Mouse (Mus musculus): Measurements from ENCODE around the gene Sebox. TPM values are rescaled to one million over a fixed set of nuclear protein-coding genes. Genes with fewer than 3 reads are reported as not detected.

Gene Sebox
- polyA plus RNA-seq, 1 experiment from 2014 or later, result 0.22 TPM

GRCm38 (mm10) chr11:78499543-78499942, 3.7 kb upstream of the Sebox start:
- no peaks in the 10 kb centered on the region for H3K9me3 ChIP-seq
- H3K27me3 ChIP-seq, result peaks cover 56% of the 10 kb centered on the region
- 44% methylated on average over 16 of the region's 16 CpGs for WGBS
- H3K4me1 ChIP-seq, result peaks cover 16% of the 10 kb centered on the region
- H3K4me3 ChIP-seq, result no peak overlapping the region
- H3K36me3 ChIP-seq, result no peaks in the 10 kb centered on the region
- no peak for ATAC-seq (ENCODE audit: insufficient number of reproducible peaks, low FRiP score, low TSS enrichment, low read depth)
- no peak overlapping the region for H3K27ac ChIP-seq
- H3K9ac ChIP-seq, result no peak overlapping the region
- no peak overlapping the region for H3K4me2 ChIP-seq

- ATAC-seq (ENCODE audit: insufficient number of reproducible peaks, low FRiP score, low TSS enrichment, low read depth), result no peak
- Histone ChIP-seq H3K27ac (no peak overlapping the region), H3K4me1 (peaks cover 16% of the 10 kb centered on the region), H3K4me3 (no peak overlapping the region), H3K4me2 (no peak overlapping the region), H3K9me3 (no peaks in the 10 kb centered on the region), H3K9ac (no peak overlapping the region), H3K27me3 (peaks cover 44% of the 10 kb centered on the region), H3K36me3 (0 out of 2 replicates have a peak, but pooled peaks cover 3% of the 10 kb centered on the region)
- WGBS, result 80% methylated on average over 9 of the region's 9 CpGs
These were observed 2.5 kb upstream of the Sebox start for GRCm38 (mm10) chr11:78500623-78501202.

GRCm38 (mm10) chr11:78501529-78501928, 1.7 kb upstream of the Sebox start:
- no peak overlapping the region for H3K27ac ChIP-seq
- peaks cover 6% of the 10 kb centered on the region for H3K36me3 ChIP-seq
- no peak overlapping the region for H3K9ac ChIP-seq
- 71% methylated on average over 20 of the region's 20 CpGs for WGBS
- no peak for ATAC-seq (ENCODE audit: insufficient number of reproducible peaks, low FRiP score, low TSS enrichment, low read depth)
- H3K4me1 ChIP-seq, result peaks cover 16% of the 10 kb centered on the region
- no peaks in the 10 kb centered on the region for H3K9me3 ChIP-seq
- no peak overlapping the region for H3K4me3 ChIP-seq
- peaks cover 36% of the 10 kb centered on the region for H3K27me3 ChIP-seq
- H3K4me2 ChIP-seq, result no peak overlapping the region

GRCm38 (mm10) chr11:78505430-78505829, 2.2 kb downstream of the Sebox start:
- Histone ChIP-seq H3K36me3 (peaks cover 29% of the 10 kb centered on the region), H3K4me1 (no peaks in the 10 kb centered on the region), H3K9ac (no peak overlapping the region), H3K27ac (no peak overlapping the region), H3K27me3 (peaks cover 10% of the 10 kb centered on the region; the same call in 1 of the 2 replicates), H3K9me3 (no peaks in the 10 kb centered on the region), H3K4me2 (no peak overlapping the region), H3K4me3 (no peak overlapping the region)
- 75% methylated on average over 3 of the region's 3 CpGs for WGBS
- ATAC-seq (ENCODE audit: insufficient number of reproducible peaks, low FRiP score, low TSS enrichment, low read depth), result no peak

- Histone ChIP-seq H3K9me3 (no peaks in the 10 kb centered on the region), H3K4me3 (no peak overlapping the region), H3K27ac (no peak overlapping the region), H3K36me3 (peaks cover 33% of the 10 kb centered on the region), H3K9ac (no peak overlapping the region), H3K4me2 (no peak overlapping the region), H3K4me1 (peaks cover 18% of the 10 kb centered on the region), H3K27me3 (no peaks in the 10 kb centered on the region)
- 81% methylated on average over 5 of the region's 5 CpGs for WGBS
- no peak for ATAC-seq (ENCODE audit: insufficient number of reproducible peaks, low FRiP score, low TSS enrichment, low read depth)
These were observed 5.9 kb downstream of the Sebox start for GRCm38 (mm10) chr11:78509148-78509547.

GRCm38 (mm10) chr11:78512025-78512957, 9.0 kb downstream of the Sebox start, which contains the start of the genes Tmem199 and Poldip2:
TSS of gene Tmem199 (minus strand) at chr11:78512172.
TSS of gene Poldip2 (plus strand) at chr11:78512193.
- Histone ChIP-seq H3K36me3 (peaks cover 47% of the 10 kb centered on the region), H3K9ac (peak within 1 kb of the TSS; percentile 94)
- WGBS, result under 1% methylated on average over 66 of the region's 67 CpGs

GRCm38 (mm10) chr11:78513106-78513790, 10.0 kb downstream of the Sebox start:
- ATAC-seq (ENCODE audit: insufficient number of reproducible peaks, low FRiP score, low TSS enrichment, low read depth), result no peak
- H3K4me3 ChIP-seq, result peak overlapping the region; percentile 96
- H3K27ac ChIP-seq, result no peak overlapping the region
- peaks cover 47% of the 10 kb centered on the region for H3K36me3 ChIP-seq
- H3K4me2 ChIP-seq, result peak overlapping the region; percentile 87
- WGBS, result 71% methylated on average over 3 of the region's 3 CpGs
- H3K9ac ChIP-seq, result peak overlapping the region; percentile 94
- no peaks in the 10 kb centered on the region for H3K9me3 ChIP-seq
- H3K27me3 ChIP-seq, result no peaks in the 10 kb centered on the region
- peaks cover 18% of the 10 kb centered on the region for H3K4me1 ChIP-seq

More at GRCm38 (mm10) chr11:78512025-78512957, 9.0 kb downstream of the Sebox start, which contains the start of the genes Tmem199 and Poldip2:
- peak within 1 kb of the TSS; percentile 96 for H3K4me3 ChIP-seq
- no peaks in the 10 kb centered on the region for H3K27me3 ChIP-seq
- peaks cover 18% of the 10 kb centered on the region for H3K4me1 ChIP-seq
- H3K9me3 ChIP-seq, result no peaks in the 10 kb centered on the region
- ATAC-seq (ENCODE audit: insufficient number of reproducible peaks, low FRiP score, low TSS enrichment, low read depth), result peak; percentile 95
- H3K27ac ChIP-seq, result peak within 1 kb of the TSS; percentile 87
- peak within 1 kb of the TSS; percentile 87 for H3K4me2 ChIP-seq

- no peak overlapping the region for H3K27ac ChIP-seq
- H3K4me1 ChIP-seq, result peaks cover 18% of the 10 kb centered on the region
- H3K36me3 ChIP-seq, result peaks cover 65% of the 10 kb centered on the region
- H3K9ac ChIP-seq, result no peak overlapping the region
- no peaks in the 10 kb centered on the region for H3K9me3 ChIP-seq
- H3K4me2 ChIP-seq, result no peak overlapping the region
- no peaks in the 10 kb centered on the region for H3K27me3 ChIP-seq
- no peak overlapping the region for H3K4me3 ChIP-seq
- WGBS, result 74% methylated on average over 2 of the region's 2 CpGs
- no peak for ATAC-seq (ENCODE audit: insufficient number of reproducible peaks, low FRiP score, low TSS enrichment, low read depth)
These were observed 12.5 kb downstream of the Sebox start for GRCm38 (mm10) chr11:78515549-78516325.

- WGBS, result 94% methylated on average over 10 of the region's 10 CpGs
- no peak for ATAC-seq (ENCODE audit: insufficient number of reproducible peaks, low FRiP score, low TSS enrichment, low read depth)
- no peak overlapping the region for H3K27ac ChIP-seq
These were observed 15.7 kb downstream of the Sebox start for GRCm38 (mm10) chr11:78518931-78519330.

GRCm38 (mm10) chr11:78521880-78522279, 18.6 kb downstream of the Sebox start:
- Histone ChIP-seq H3K9me3 (no peaks in the 10 kb centered on the region), H3K4me3 (no peak overlapping the region), H3K9ac (no peak overlapping the region), H3K4me2 (no peak overlapping the region), H3K27me3 (no peaks in the 10 kb centered on the region), H3K27ac (no peak overlapping the region), H3K36me3 (peaks cover 96% of the 10 kb centered on the region), H3K4me1 (0 out of 2 replicates have a peak, but pooled peaks cover 4% of the 10 kb centered on the region)
- ATAC-seq (ENCODE audit: insufficient number of reproducible peaks, low FRiP score, low TSS enrichment, low read depth), result 0 out of 2 replicates have a peak, but pooled peaks have one; percentile 1
- WGBS, result 88% methylated on average over 3 of the region's 3 CpGs

More at GRCm38 (mm10) chr11:78518931-78519330, 15.7 kb downstream of the Sebox start:
- Histone ChIP-seq H3K36me3 (peaks cover 95% of the 10 kb centered on the region), H3K9ac (no peak overlapping the region), H3K4me3 (no peak overlapping the region), H3K9me3 (no peaks in the 10 kb centered on the region), H3K27me3 (no peaks in the 10 kb centered on the region), H3K4me2 (no peak overlapping the region), H3K4me1 (no peaks in the 10 kb centered on the region)

- Histone ChIP-seq H3K36me3 (peaks cover 100% of the 10 kb centered on the region), H3K4me1 (0 out of 2 replicates have a peak, but pooled peaks cover 4% of the 10 kb centered on the region), H3K9ac (no peak overlapping the region), H3K27me3 (no peaks in the 10 kb centered on the region), H3K27ac (no peak overlapping the region), H3K4me2 (no peak overlapping the region), H3K9me3 (no peaks in the 10 kb centered on the region), H3K4me3 (no peak overlapping the region)
- ATAC-seq (ENCODE audit: insufficient number of reproducible peaks, low FRiP score, low TSS enrichment, low read depth), result no peak
- 96% methylated on average over 1 of the region's 1 CpGs for WGBS
These were observed 19.3 kb downstream of the Sebox start for GRCm38 (mm10) chr11:78522481-78522997.

Data from limb, embryonic 15.5 days (tissue).